Mouse (Mus musculus) kidney, embryonic 16.5 days (tissue): ENCODE results near the gene Efna2. TPM values are rescaled to one million over a fixed set of nuclear protein-coding genes. Genes with fewer than 3 reads are reported as not detected.

Experiments
- ATAC-seq: fragments of 200-750 bp; cut with Nextera tagmentation; 2 replicates; pipeline ENCODE4 v1.8.0; 2017; ENCODE audit warnings: moderate TSS enrichment; ENCODE audit not compliant: low FRiP score, low TSS enrichment
- H3K27ac ChIP-seq: fragments of 300-500 bp; sonication (generic); 2 replicates; pipeline ENCODE4 v1.5.1; 2014; ENCODE audit warnings: low read length
- H3K27me3 ChIP-seq: fragments of 300-500 bp; sonication (generic); 2 replicates; pipeline ENCODE4 v1.6.1; 2014; ENCODE audit warnings: low read length, control low read depth, mixed read lengths; ENCODE audit not compliant: insufficient read depth
- H3K36me3 ChIP-seq: fragments of 300-500 bp; sonication (generic); 2 replicates; pipeline ENCODE4 v1.6.1; 2014; ENCODE audit warnings: low read length, control low read depth, mixed read lengths; ENCODE audit not compliant: insufficient read depth
- H3K4me1 ChIP-seq: fragments of 300-500 bp; sonication (generic); 2 replicates; pipeline ENCODE4 v1.6.1; 2014; ENCODE audit warnings: low read length, control low read depth, mixed read lengths; ENCODE audit not compliant: insufficient read depth
- H3K4me2 ChIP-seq: fragments of 300-500 bp; sonication (generic); replicated peaks from 2 replicates; pipeline ENCODE4 v1.6.1; 2014; ENCODE audit warnings: low read depth, low read length
- H3K4me3 ChIP-seq: fragments of 300-500 bp; sonication (generic); 2 replicates; pipeline ENCODE4 v1.5.1; 2014; ENCODE audit warnings: mild to moderate bottlenecking, low read length
- H3K9ac ChIP-seq: fragments of 300-500 bp; sonication (generic); replicated peaks from 2 replicates; pipeline ENCODE4 v1.6.1; 2014; ENCODE audit warnings: low read length
- H3K9me3 ChIP-seq: fragments of 300-500 bp; sonication (generic); 2 replicates; pipeline ENCODE4 v1.6.1; 2016; ENCODE audit warnings: low read length, control low read depth
- WGBS: fragments of 180-500 bp; shearing (Covaris S2); extraction: QIAGEN DNeasy Blood & Tissue Kit; methylation state at CpG from one replicate; pipeline ENCODE4 v1.1.7; 2014; 5-methylcytosine and 5-hydroxymethylcytosine counted together
- polyA plus RNA-seq: library from polyadenylated mRNA; unstranded; fragments of >200 nt; fragmentation: Nextera tagmentation; extraction: Ambion mirVana; gene quantifications from 2 replicates; pipeline ENCODE4 v1.2.1, GENCODE M21; 2015

Gene Efna2
- polyA plus RNA-seq, 1 experiment from 2014 or later, result 11.0 TPM

DNA sequence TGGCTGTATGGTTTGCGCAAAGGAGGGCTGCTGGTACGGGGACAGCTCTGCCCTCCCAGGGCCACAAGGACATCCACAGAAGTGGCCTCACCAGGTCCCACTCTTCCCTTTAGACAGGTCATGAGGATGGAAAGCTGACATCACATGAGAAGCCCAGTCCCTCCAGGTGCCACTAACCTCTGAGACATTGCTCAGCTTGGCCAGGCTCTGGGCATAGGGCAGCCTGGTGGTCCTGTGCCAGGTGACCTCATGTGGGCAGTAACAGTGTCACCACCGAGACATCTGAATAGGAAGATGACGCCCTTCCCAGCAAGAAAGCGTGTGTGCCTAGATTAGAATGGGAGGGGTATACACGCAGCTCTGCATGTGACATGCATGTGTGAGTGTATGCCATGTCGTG lies 3.3 kb downstream of the Efna2 start:
- Histone ChIP-seq H3K36me3 (peaks cover 3% of the 10 kb centered on the region; the same call in 1 of the 2 replicates), H3K4me2 (no peak overlapping the region), H3K9ac (no peak overlapping the region), H3K4me1 (peaks cover 15% of the 10 kb centered on the region), H3K4me3 (no peak overlapping the region), H3K27me3 (no peaks in the 10 kb centered on the region; the same call in 1 of the 2 replicates), H3K27ac (no peak overlapping the region), H3K9me3 (no peaks in the 10 kb centered on the region)
- WGBS, result 88% methylated on average over 7 of the region's 7 CpGs
- no peak for ATAC-seq

GRCm38 (mm10) chr10:80186649-80187048 lies 7.4 kb downstream of the Efna2 start:
- peaks cover 12% of the 10 kb centered on the region for H3K4me1 ChIP-seq
- 40% methylated on average over 27 of the region's 27 CpGs for whole genome bisulfite sequencing
- no peak for ATAC-seq

DNA sequence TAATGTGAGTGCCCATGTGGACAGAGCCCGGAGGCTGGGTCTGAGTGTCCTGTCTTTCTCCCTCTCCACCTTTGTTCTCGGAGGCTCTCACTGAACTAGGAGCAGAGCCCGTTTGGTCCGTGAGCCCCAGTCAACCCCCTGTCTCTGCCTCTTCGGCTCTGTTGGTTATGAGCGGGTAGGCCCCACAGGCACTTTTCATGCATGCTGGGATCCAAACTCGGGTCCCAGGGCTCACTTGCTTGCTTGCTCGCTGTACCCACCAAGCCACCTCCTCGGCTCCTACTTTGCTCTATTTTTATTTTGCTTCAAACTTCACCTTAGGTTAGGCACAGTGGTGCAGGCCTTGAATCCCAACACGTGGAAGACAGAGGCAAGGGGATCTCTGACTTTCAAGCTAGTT lies 8.5 kb downstream of the Efna2 start:
- Histone ChIP-seq H3K9me3 (no peaks in the 10 kb centered on the region), H3K4me3 (no peak overlapping the region), H3K4me2 (no peak overlapping the region), H3K9ac (no peak overlapping the region), H3K27me3 (peaks cover 35% of the 10 kb centered on the region), H3K36me3 (0 out of 2 replicates have a peak, but pooled peaks cover 2% of the 10 kb centered on the region), H3K4me1 (peaks cover 12% of the 10 kb centered on the region), H3K27ac (no peak overlapping the region)
- ATAC-seq, result no peak
- 85% methylated on average over 10 of the region's 10 CpGs for WGBS

More at GRCm38 (mm10) chr10:80186649-80187048, 7.4 kb downstream of the Efna2 start:
- peaks cover 31% of the 10 kb centered on the region for H3K27me3 ChIP-seq
- H3K4me2 ChIP-seq, result no peak overlapping the region
- H3K27ac ChIP-seq, result no peak overlapping the region
- no peaks in the 10 kb centered on the region for H3K9me3 ChIP-seq
- H3K9ac ChIP-seq, result no peak overlapping the region
- H3K4me3 ChIP-seq, result no peak overlapping the region
- H3K36me3 ChIP-seq, result peaks cover 5% of the 10 kb centered on the region; the same call in 1 of the 2 replicates

DNA sequence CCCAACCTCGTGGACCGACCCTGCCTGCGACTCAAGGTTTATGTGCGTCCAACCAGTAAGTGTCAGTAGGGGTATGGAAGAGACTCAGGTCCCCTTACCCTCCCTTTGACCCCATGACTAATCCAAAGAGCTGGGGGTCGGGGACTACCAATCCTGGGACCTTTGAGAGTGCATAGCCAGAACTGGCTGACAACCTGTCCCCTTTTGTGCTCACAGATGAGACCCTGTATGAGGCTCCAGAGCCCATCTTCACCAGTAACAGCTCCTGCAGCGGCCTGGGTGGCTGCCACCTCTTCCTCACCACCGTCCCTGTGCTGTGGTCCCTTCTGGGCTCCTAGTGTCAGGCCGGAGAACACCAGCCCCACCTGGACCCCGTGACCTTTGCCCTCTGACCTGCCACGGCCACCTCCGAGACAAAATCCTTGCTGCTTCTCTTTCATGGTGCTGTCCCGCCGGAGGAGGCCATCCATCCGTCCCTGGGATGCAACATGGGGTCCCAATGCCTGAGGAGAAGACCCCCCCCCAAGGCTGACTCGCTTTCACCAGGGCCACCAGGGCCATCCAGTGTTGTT lies 9.3 kb downstream of the Efna2 start:
- WGBS, result 76% methylated on average over 15 of the region's 15 CpGs
- Histone ChIP-seq H3K27me3 (peaks cover 35% of the 10 kb centered on the region), H3K9ac (no peak overlapping the region), H3K4me1 (peaks cover 12% of the 10 kb centered on the region), H3K27ac (no peak overlapping the region), H3K4me2 (no peak overlapping the region), H3K36me3 (0 out of 2 replicates have a peak, but pooled peaks cover 2% of the 10 kb centered on the region), H3K9me3 (no peaks in the 10 kb centered on the region), H3K4me3 (no peak overlapping the region)
- no peak for ATAC-seq

DNA sequence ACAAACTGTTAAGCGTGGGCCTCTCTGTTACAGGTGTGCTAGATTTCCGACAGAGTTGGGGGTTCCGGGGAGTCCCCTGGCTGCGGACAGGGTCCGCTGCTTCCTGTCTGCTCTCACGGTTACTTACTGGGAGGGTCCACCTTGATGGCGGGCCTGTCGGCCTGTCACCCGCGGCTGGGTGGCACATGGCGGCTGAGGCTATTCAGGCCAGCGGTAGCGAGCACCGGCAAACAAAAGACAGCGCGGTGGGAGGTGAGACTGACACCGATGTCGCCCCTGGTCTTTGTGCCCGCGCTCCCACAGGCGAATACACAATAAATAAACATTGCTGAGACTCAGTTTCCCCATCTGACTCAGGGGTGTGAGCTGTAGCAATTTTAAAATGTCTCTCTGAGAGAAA lies 10.7 kb downstream of the Efna2 start:
- Histone ChIP-seq H3K9me3 (no peaks in the 10 kb centered on the region), H3K4me1 (peaks cover 12% of the 10 kb centered on the region), H3K9ac (peak overlapping the region; percentile 55), H3K4me3 (peak overlapping the region; percentile 50), H3K27ac (no peak overlapping the region), H3K4me2 (peak overlapping the region; percentile 74), H3K36me3 (0 out of 2 replicates have a peak, but pooled peaks cover 2% of the 10 kb centered on the region), H3K27me3 (peaks cover 35% of the 10 kb centered on the region)
- WGBS, result 7% methylated on average over 21 of the region's 21 CpGs
- ATAC-seq, result no peak

DNA sequence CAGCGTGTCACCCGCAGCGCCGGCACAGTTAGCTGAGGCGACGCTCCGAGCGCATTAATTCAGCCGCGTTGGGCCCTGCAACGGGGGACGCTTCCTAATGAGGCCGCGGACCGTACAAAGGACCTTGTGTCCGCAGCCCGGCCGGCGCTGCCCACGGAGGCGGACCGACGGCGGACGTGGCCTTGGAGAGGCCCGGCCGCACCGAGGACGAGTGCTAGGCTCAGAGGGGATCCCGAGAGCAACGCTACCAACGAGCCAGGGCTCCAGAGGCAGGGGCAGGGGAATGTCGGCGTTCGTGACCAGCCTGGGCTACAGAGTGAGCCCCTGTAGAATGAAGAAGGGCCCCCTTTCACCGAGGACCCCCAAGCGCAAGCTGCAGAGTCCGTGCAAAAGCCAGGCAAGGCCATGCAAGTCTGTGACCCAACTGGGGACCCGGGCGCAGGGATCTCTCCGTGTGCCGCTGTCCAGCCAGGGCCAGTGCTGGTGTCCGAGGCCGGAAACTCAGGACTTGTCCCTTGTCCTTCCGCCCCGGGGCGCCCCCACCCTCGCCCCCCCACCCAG lies 11.3 kb downstream of the Efna2 start:
- H3K9ac ChIP-seq, result peak overlapping the region; percentile 55
- H3K4me1 ChIP-seq, result peaks cover 12% of the 10 kb centered on the region
- no peaks in the 10 kb centered on the region for H3K9me3 ChIP-seq
- H3K36me3 ChIP-seq, result 0 out of 2 replicates have a peak, but pooled peaks cover 2% of the 10 kb centered on the region
- H3K27ac ChIP-seq, result no peak overlapping the region
- peak overlapping the region; percentile 74 for H3K4me2 ChIP-seq
- H3K4me3 ChIP-seq, result peak overlapping the region; percentile 50
- ATAC-seq, result peak; percentile 57; the same call in 1 of the 2 replicates
- under 1% methylated on average over 48 of the region's 48 CpGs for WGBS
- peaks cover 35% of the 10 kb centered on the region for H3K27me3 ChIP-seq

- no peak overlapping the region for H3K4me2 ChIP-seq
- no peaks in the 10 kb centered on the region for H3K9me3 ChIP-seq
- H3K4me3 ChIP-seq, result no peak overlapping the region
- no peak overlapping the region for H3K27ac ChIP-seq
- 80% methylated on average over 6 of the region's 6 CpGs for WGBS
- peaks cover 28% of the 10 kb centered on the region for H3K27me3 ChIP-seq
- ATAC-seq, result no peak
- H3K36me3 ChIP-seq, result no peaks in the 10 kb centered on the region
- H3K4me1 ChIP-seq, result peaks cover 19% of the 10 kb centered on the region
- no peak overlapping the region for H3K9ac ChIP-seq
These were observed 14.7 kb downstream of the Efna2 start for GRCm38 (mm10) chr10:80193976-80194375.

GRCm38 (mm10) chr10:80194441-80194840 lies 15.2 kb downstream of the Efna2 start:
- Histone ChIP-seq H3K9ac (no peak overlapping the region), H3K4me2 (no peak overlapping the region), H3K27me3 (peaks cover 24% of the 10 kb centered on the region), H3K27ac (no peak overlapping the region), H3K4me3 (no peak overlapping the region), H3K4me1 (peaks cover 19% of the 10 kb centered on the region), H3K9me3 (no peaks in the 10 kb centered on the region), H3K36me3 (no peaks in the 10 kb centered on the region)
- ATAC-seq, result no peak
- 63% methylated on average over 8 of the region's 8 CpGs for WGBS

DNA sequence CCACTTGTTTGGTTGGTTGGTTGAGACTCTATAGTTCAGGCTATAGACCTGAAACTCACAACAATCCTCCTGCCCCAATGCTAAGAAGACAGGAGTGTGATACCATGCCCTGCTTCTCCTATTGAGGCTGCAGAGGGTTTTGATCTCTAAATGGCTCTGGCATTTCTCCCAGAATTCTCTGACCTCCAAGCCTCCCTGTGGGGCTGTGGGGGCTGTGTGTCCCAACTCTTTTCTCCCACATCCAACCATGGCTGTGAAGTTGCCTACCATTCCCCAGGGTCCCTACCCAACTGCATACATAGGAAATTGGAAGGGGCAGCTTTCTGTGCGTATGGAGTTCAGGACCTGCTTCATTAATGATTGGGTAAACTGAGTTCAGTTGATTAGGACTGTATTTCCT lies 16.9 kb downstream of the Efna2 start:
- no peak overlapping the region for H3K27ac ChIP-seq
- peaks cover 7% of the 10 kb centered on the region for H3K27me3 ChIP-seq
- 83% methylated on average over 1 of the region's 1 CpGs for WGBS
- H3K9ac ChIP-seq, result no peak overlapping the region
- H3K4me3 ChIP-seq, result no peak overlapping the region
- peaks cover 7% of the 10 kb centered on the region for H3K4me1 ChIP-seq
- H3K36me3 ChIP-seq, result no peaks in the 10 kb centered on the region
- H3K9me3 ChIP-seq, result no peaks in the 10 kb centered on the region
- no peak for ATAC-seq
- H3K4me2 ChIP-seq, result no peak overlapping the region
